Mouse (Mus musculus): Measurements from ENCODE around the gene Kalrn. TPM values are rescaled to one million over a fixed set of nuclear protein-coding genes. Genes with fewer than 3 reads are reported as not detected.

Gene Kalrn
- 10.0 and 10.9 TPM in 2 replicates for polyA plus RNA-seq (2015; fragmentation: Nextera tagmentation; extraction: Ambion mirVana)

DNA sequence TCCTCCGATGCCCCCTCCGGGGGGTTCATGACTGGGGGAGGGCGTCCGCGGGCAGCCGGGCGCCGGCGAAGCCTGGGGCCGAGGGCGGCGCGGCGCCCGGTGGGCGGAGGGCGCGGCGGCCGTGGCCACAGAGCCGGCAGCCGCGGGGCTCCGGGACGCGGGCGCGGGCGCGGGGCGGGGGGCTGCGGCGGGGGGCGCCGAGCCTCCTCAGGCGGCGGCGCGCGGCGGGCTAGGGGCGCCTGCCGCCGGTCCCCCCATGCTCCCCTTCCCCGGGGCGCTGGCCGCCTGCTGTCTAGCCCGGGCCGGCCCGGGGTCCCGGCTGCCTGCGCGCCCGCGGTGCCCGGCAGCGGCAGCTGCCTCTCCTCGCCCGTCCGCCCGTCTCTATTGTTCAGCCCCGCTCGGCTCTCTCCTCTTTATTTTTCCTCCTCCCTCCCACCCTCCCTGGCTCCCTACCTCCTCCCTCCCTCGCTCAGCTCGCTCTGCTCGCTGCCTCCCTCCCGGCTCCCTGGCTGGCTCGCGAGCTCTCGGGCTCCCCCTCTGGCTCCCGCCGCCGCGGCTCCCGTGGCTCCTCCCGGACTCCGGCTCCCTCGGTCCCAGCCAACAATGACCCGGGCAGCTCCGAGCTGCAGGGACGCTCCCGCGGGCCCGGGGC lies at the start of gene Kalrn:
Kalrn (minus strand) TSS at position 382 of the 652 bp plus-strand sequence.
- peaks cover 80% of the 10 kb centered on the region for H3K27me3 ChIP-seq
- no peaks in the 10 kb centered on the region for H3K36me3 ChIP-seq (replicated peaks)
- H3K4me3 ChIP-seq (replicated peaks), result peak within 1 kb of the TSS; percentile 57
- H3K9ac ChIP-seq, result peak within 1 kb of the TSS; percentile 47; the same call in 1 of the 2 replicates
- peak within 1 kb of the TSS; percentile 71 for H3K4me2 ChIP-seq
- H3K9me3 ChIP-seq (replicated peaks), result no peaks in the 10 kb centered on the region
- no peak within 1 kb of the TSS for H3K27ac ChIP-seq (replicated peaks)
- WGBS (ENCODE audit: insufficient replicate concordance), result under 1% methylated on average over 77 of the region's 84 CpGs
- H3K4me1 ChIP-seq (replicated peaks), result peaks cover 4% of the 10 kb centered on the region
- peak; percentile 67 for ATAC-seq (ENCODE audit: insufficient read depth)

DNA sequence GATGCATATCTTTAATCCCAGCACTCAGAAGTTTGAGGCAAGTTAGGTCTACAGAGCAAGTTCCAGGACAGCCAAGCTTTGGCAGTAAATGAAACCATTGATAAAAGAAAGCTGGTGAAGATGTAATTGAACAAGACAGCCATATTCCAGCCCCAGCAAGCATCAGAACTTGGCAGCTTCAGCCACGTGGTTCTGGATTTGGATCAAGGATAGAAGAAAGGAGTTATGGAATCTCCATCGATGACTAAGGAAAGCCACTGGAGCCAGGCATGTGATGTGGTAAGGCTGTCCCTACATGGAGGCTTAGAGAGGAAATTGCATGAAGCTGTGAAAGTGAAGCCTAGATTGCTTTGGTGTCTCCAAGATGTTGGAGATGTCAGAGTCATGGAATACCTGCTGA lies 40.7 kb upstream of the Kalrn start:
- Histone ChIP-seq H3K4me2 (no peak overlapping the region), H3K4me1 (replicated peaks) (no peaks in the 10 kb centered on the region), H3K9me3 (replicated peaks) (no peaks in the 10 kb centered on the region), H3K4me3 (replicated peaks) (no peak overlapping the region), H3K36me3 (replicated peaks) (no peaks in the 10 kb centered on the region), H3K27me3 (no peaks in the 10 kb centered on the region), H3K9ac (no peak overlapping the region), H3K27ac (replicated peaks) (no peak overlapping the region)
- ATAC-seq (ENCODE audit: insufficient read depth), result no peak
- WGBS (ENCODE audit: insufficient replicate concordance), result 52% methylated on average over 2 of the region's 2 CpGs

DNA sequence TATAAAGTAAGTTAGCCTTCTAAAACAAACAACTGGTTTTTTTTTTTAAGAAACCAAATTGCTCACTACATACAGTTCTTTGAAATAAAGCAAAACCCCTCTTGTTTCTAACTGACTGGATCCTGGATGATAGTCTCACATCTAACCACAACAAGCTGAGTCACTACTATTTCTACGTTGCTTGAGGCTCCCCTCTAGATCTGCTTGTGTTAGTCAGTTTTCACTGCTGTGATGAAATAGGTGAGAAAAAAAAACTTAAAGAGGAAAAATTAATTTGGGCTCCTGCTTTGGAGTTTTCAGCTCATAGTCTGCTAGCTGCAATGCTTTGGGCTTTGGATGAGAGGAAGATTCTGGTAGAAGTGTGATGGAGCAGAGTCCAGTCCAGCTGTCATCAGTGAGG lies 36.8 kb upstream of the Kalrn start:
- Histone ChIP-seq H3K9me3 (replicated peaks) (no peaks in the 10 kb centered on the region), H3K4me1 (replicated peaks) (no peaks in the 10 kb centered on the region), H3K27ac (replicated peaks) (no peak overlapping the region), H3K27me3 (no peaks in the 10 kb centered on the region), H3K9ac (no peak overlapping the region), H3K36me3 (replicated peaks) (no peaks in the 10 kb centered on the region), H3K4me3 (replicated peaks) (no peak overlapping the region), H3K4me2 (no peak overlapping the region)
- 19% methylated on average over 1 of the region's 1 CpGs for WGBS (ENCODE audit: insufficient replicate concordance)
- ATAC-seq (ENCODE audit: insufficient read depth), result no peak

DNA sequence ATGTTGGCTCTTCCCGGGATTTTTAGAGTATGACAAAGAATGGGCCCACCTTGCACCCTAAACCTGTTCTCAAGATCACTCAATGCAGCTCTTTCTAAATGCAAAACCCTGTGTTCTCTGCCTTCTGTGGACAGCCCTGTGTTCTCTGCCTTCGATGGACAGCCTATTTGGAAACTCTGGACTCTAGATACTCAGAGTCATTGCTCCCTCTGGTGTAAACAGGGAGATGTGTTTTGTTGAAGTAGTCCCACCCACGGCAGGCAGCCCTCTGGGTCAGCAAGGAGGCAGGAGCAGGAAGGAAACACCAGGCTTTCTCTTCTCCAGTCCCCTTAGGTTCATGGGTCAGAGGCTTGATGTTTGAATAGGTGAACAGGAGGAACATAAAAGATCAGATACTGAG lies 32.3 kb upstream of the Kalrn start:
- H3K4me3 ChIP-seq (replicated peaks), result no peak overlapping the region
- WGBS (ENCODE audit: insufficient replicate concordance), result 18% methylated on average over 3 of the region's 3 CpGs
- ATAC-seq (ENCODE audit: insufficient read depth), result no peak

DNA sequence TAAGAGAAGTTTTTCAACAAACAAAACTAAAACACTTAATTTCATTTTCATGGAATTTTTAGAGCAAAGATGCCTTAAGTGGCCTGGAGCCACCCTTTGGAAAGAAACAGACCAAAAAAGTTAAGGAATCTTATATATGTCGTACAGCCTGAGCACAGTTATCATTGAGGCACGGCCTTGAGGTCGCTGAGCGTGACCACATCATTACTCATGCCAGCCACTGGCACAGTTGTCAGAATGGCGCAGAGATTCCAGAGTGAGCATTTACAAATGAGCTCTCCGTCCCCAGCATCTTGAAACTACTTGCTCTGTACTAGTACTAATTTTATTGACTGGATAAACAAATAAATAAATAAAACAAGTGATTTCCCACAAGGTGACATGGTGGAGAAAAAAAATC lies 30.5 kb upstream of the Kalrn start:
- H3K4me3 ChIP-seq (replicated peaks), result no peak overlapping the region
- H3K4me1 ChIP-seq (replicated peaks), result no peaks in the 10 kb centered on the region
- no peaks in the 10 kb centered on the region for H3K9me3 ChIP-seq (replicated peaks)
- ATAC-seq (ENCODE audit: insufficient read depth), result no peak
- H3K9ac ChIP-seq, result no peak overlapping the region
- H3K27ac ChIP-seq (replicated peaks), result no peak overlapping the region
- H3K4me2 ChIP-seq, result no peak overlapping the region
- 33% methylated on average over 6 of the region's 6 CpGs for WGBS (ENCODE audit: insufficient replicate concordance)
- H3K27me3 ChIP-seq, result no peaks in the 10 kb centered on the region
- no peaks in the 10 kb centered on the region for H3K36me3 ChIP-seq (replicated peaks)

More for the DNA sequence above, 32.3 kb upstream of the Kalrn start:
- Histone ChIP-seq H3K27me3 (no peaks in the 10 kb centered on the region), H3K9ac (no peak overlapping the region), H3K4me1 (replicated peaks) (no peaks in the 10 kb centered on the region), H3K27ac (replicated peaks) (no peak overlapping the region), H3K9me3 (replicated peaks) (no peaks in the 10 kb centered on the region), H3K36me3 (replicated peaks) (no peaks in the 10 kb centered on the region), H3K4me2 (no peak overlapping the region)

DNA sequence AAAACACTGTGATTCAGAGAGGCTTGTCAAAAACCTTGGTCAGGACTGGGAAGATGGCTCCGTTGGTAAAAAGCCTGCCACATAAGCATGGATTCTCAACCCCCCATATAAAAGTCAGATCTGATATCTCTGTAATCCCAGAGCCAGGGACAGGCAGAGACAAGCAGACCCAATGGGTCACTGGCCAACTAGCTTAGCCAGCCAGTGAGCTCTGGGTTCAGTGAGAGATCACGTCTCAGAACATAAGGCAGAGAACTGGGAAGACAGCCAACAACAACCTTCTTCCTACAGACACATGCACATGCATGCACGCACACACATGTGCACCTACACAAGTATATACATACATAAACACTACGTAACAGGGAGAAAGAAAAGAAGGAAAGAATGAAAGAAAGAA lies 29.7 kb upstream of the Kalrn start:
- no peaks in the 10 kb centered on the region for H3K36me3 ChIP-seq (replicated peaks)
- no peaks in the 10 kb centered on the region for H3K27me3 ChIP-seq
- no peak for ATAC-seq (ENCODE audit: insufficient read depth)
- H3K4me3 ChIP-seq (replicated peaks), result no peak overlapping the region
- no peak overlapping the region for H3K4me2 ChIP-seq
- no peaks in the 10 kb centered on the region for H3K4me1 ChIP-seq (replicated peaks)
- H3K9me3 ChIP-seq (replicated peaks), result no peaks in the 10 kb centered on the region
- H3K9ac ChIP-seq, result no peak overlapping the region
- 53% methylated on average over 4 of the region's 4 CpGs for WGBS (ENCODE audit: insufficient replicate concordance)
- H3K27ac ChIP-seq (replicated peaks), result no peak overlapping the region

DNA sequence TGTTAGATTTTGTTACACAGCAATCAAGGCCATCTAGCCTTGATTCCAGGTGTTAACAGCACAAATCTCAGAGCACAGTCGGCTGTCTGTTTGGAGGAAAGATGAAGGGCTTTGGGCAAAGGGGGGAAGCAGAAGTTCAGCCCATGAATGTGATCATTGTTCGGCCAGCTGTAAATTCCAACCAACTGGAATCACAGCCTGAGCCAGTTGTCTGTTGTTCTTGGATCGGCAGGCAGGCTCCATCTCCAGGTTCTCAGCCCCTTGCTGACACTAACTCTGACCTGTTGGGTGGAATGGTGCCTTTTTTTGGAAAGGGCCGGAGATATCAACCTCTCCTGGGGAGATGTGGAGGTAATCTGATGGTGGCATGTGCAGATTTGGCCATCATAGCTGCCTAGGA lies 28.6 kb upstream of the Kalrn start:
- no peaks in the 10 kb centered on the region for H3K27me3 ChIP-seq
- no peak overlapping the region for H3K4me3 ChIP-seq (replicated peaks)
- no peak for ATAC-seq (ENCODE audit: insufficient read depth)
- H3K4me2 ChIP-seq, result no peak overlapping the region
- H3K27ac ChIP-seq (replicated peaks), result no peak overlapping the region
- WGBS (ENCODE audit: insufficient replicate concordance), result 57% methylated on average over 4 of the region's 4 CpGs
- H3K36me3 ChIP-seq (replicated peaks), result no peaks in the 10 kb centered on the region
- H3K9ac ChIP-seq, result no peak overlapping the region
- H3K9me3 ChIP-seq (replicated peaks), result no peaks in the 10 kb centered on the region
- H3K4me1 ChIP-seq (replicated peaks), result no peaks in the 10 kb centered on the region

DNA sequence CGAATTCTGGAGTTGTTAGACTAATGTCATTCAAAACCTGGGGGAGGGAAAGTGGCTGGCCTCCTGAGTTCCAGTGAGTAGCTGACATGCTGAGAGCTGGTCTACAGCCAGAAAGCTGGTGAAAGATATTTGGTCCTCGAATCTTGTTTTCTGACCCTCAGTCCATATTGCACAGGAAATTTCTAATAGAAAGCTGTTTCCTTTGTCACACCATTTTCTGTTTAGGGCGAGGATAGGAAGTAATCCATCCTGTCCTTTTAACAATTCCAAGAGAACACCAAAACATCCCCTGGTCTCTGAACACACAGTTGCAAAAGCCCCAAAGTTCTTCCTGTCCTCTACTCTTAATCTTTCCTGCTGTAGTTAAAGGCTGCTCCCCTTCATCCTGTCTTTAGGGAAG lies 22.0 kb upstream of the Kalrn start:
- Histone ChIP-seq H3K27ac (replicated peaks) (no peak overlapping the region), H3K9ac (no peak overlapping the region), H3K9me3 (replicated peaks) (no peaks in the 10 kb centered on the region), H3K4me3 (replicated peaks) (no peak overlapping the region), H3K4me2 (no peak overlapping the region), H3K4me1 (replicated peaks) (no peaks in the 10 kb centered on the region), H3K36me3 (replicated peaks) (no peaks in the 10 kb centered on the region), H3K27me3 (no peaks in the 10 kb centered on the region)
- no peak for ATAC-seq (ENCODE audit: insufficient read depth)
- 23% methylated on average over 3 of the region's 3 CpGs for whole genome bisulfite sequencing (ENCODE audit: insufficient replicate concordance)

DNA sequence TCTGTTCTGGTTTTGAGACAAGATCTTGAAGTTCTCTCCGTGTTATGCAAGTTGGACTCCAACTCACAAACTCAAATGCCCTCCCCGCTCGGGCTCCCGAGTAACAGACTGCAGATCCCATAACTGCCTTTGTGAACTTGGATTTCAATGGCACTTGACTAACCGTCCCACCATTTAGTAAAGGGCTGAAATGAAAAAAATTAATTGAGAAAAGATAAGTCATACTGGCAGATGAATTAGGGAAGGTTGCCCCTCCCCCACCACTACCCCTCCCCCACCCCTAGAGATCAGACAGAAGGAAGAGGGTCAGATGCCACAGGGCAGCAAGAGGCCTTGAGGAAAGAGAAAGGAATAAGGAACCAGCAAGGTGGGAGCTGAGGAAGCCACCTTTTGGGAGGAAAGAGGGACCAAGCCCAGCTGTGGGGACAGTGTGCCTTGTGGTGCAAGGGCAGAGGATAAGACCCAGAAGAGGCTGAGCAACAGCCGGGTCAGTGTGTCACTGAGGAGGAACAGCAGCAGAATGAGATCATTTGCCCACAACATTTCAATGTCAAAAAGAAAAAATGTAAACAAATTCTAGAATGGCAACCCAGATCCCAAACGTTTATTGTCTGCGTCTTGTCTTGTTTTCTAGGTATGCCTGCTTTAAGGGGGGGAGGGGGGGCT lies 21.4 kb upstream of the Kalrn start:
- Histone ChIP-seq H3K36me3 (replicated peaks) (no peaks in the 10 kb centered on the region), H3K27ac (replicated peaks) (no peak overlapping the region), H3K9me3 (replicated peaks) (no peaks in the 10 kb centered on the region), H3K4me3 (replicated peaks) (no peak overlapping the region), H3K27me3 (no peaks in the 10 kb centered on the region), H3K4me2 (no peak overlapping the region), H3K9ac (no peak overlapping the region), H3K4me1 (replicated peaks) (no peaks in the 10 kb centered on the region)
- WGBS (ENCODE audit: insufficient replicate concordance), result 56% methylated on average over 8 of the region's 8 CpGs
- ATAC-seq (ENCODE audit: insufficient read depth), result no peak

DNA sequence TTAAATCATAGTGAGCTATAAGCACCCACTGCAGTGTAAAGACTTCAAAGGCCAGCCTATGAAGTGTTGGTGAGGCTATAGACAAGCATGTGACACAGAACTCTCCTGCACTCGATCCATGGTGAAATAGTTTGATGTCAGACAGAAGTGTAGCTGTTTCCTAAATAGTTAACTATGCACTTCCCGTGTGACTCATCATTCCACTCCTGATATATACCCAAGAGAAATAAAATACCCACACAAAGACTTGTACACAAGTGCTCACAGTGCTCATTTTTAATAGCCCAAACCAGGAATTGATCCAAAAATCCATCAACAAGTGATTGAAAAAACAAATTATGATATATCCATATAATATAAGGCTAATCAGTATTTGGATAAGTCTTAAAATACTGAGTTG lies 19.4 kb upstream of the Kalrn start:
- H3K27me3 ChIP-seq, result no peaks in the 10 kb centered on the region
- H3K27ac ChIP-seq (replicated peaks), result no peak overlapping the region
- H3K9ac ChIP-seq, result no peak overlapping the region
- H3K36me3 ChIP-seq (replicated peaks), result no peaks in the 10 kb centered on the region
- WGBS (ENCODE audit: insufficient replicate concordance), result 44% methylated on average over 2 of the region's 2 CpGs
- ATAC-seq (ENCODE audit: insufficient read depth), result no peak
- no peak overlapping the region for H3K4me3 ChIP-seq (replicated peaks)
- H3K4me1 ChIP-seq (replicated peaks), result no peaks in the 10 kb centered on the region
- no peaks in the 10 kb centered on the region for H3K9me3 ChIP-seq (replicated peaks)
- no peak overlapping the region for H3K4me2 ChIP-seq

DNA sequence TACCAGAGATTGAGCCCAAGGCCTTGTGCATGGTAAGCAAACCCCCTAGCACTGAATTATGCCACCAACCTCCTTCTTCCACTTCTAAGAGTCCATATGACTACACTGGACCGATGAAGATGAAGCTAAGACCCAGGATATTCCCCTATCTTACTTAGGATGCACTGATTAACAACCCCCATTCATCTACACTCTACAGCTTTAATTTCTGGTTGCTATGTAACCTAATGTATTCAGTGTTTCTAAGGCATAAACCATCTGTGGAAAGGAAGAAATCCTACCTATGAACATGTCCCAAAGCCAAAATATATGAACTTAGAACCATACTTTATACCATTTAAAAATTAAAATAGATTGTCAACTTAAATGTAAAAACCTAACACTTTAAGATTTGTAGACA lies 18.6 kb upstream of the Kalrn start:
- ATAC-seq (ENCODE audit: insufficient read depth), result no peak
- Histone ChIP-seq H3K27ac (replicated peaks) (no peak overlapping the region), H3K36me3 (replicated peaks) (no peaks in the 10 kb centered on the region), H3K4me1 (replicated peaks) (no peaks in the 10 kb centered on the region), H3K4me2 (no peak overlapping the region), H3K9ac (no peak overlapping the region), H3K9me3 (replicated peaks) (no peaks in the 10 kb centered on the region), H3K4me3 (replicated peaks) (no peak overlapping the region), H3K27me3 (no peaks in the 10 kb centered on the region)
- WGBS (ENCODE audit: insufficient replicate concordance), result 50% methylated on average over 1 of the region's 1 CpGs
